Mouse (Mus musculus) cortical plate, adult 2 months (tissue): ENCODE results near the gene Crybb1.
A peak's percentile ranks its signal among the peaks of the same experiment; 100 is the strongest.

ENCODE experiments used
- CTCF ChIP-seq: fragments of 200-500 bp; IDR thresholded peaks from 2 replicates; pipeline ENCODE4 v1.5.1; 2011; ENCODE audit warnings: mild to moderate bottlenecking, control low read depth, low read length; ENCODE audit not compliant: insufficient read depth; ENCODE audit errors: extremely low read depth
- POLR2A ChIP-seq: fragments of 200-500 bp; IDR thresholded peaks from 2 replicates; pipeline ENCODE4 v1.6.1; 2011; ENCODE audit warnings: mild to moderate bottlenecking, low read length, control low read depth; ENCODE audit not compliant: insufficient read depth; ENCODE audit errors: extremely low read depth

DNA sequence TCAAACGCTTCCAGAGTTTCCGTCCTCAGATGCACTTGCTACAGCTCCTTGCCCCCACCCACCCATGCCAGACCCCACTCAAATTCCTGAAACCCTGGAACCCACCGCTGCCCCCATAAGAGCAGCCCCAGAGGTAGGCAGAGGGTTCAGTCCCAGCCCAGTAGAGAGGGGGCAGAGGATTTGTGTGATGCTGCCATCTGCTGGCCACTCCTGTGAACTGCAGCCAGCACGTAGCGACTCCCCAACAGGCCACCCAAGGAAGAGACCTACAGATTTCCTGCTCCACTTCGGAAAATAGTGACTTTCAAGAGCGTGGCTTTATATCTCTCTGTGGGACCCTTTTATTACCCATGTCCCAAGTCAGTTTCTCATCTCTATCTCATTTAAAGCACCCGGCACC, 45.5 kb upstream of the Crybb1 start:
- TF ChIP-seq CTCF (peak; percentile 95), POLR2A (no peak)
